Mouse (Mus musculus): ENCODE results near the gene Olfr1418. TPM values are rescaled to one million over a fixed set of nuclear protein-coding genes. Genes with fewer than 3 reads are reported as not detected.

The Olfr1418 gene
- total and polyA plus RNA-seq, 3 experiments = not detected

DNA sequence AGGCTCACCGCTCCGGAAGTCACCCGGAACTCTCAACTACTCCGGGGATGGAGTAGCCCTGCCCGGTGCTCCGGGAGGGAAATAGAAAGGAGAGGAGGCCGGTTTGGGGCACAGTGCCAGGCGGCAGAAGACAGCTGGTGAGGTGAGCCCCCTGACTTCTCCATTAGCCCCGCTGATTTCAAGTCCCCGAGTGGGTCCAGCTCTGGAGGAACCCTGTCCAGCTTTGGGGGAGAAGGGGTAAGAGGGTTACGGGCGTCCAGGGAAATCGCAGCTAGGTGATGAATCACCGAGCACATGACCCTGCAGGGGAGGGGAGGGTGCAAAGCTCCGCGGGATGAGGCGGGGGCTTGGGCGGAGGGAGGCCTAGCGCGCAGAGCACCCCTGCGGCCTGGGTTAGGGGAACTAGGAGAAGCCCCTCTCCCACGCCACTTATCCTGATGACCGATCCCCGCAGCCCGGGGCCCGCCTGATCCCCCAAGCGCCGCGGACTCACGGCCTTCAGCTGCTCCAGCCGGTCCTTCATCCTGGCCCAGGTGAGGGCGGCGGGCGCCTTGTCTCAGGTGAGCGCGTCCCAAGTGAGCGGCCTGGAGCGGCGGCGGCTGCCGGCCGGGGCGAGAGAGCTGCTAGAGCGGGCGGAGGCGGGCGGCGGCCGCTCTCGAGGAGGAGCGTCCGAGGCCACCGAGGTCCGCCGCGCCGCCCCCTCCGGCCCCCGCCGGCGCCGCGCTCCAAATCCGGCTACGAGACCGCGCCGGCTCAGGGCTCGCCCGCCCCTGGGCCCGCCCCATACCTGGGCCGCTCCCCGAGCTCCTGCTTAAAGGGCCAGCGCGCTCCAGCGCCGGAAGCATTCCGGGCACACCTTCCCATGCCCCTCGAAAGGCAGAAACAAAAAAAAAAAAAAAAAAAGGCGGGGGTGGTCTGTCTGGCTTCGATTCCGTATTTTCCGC, 42.4 kb downstream of the Olfr1418 start:
- dilution Hi-C loops (cut with MboI; ENCODE audit: extremely low pct_ligation_motif_present, extremely low pct_unique_long_range_greater_than_20kb, low sequenced_read_pairs) = no loop called here
- Histone ChIP-seq H3K9ac (ENCODE audit: insufficient read depth, low read depth) (no peak overlapping the region), H3K27ac (ENCODE audit: insufficient read depth, low read depth) (no peak overlapping the region)

DNA sequence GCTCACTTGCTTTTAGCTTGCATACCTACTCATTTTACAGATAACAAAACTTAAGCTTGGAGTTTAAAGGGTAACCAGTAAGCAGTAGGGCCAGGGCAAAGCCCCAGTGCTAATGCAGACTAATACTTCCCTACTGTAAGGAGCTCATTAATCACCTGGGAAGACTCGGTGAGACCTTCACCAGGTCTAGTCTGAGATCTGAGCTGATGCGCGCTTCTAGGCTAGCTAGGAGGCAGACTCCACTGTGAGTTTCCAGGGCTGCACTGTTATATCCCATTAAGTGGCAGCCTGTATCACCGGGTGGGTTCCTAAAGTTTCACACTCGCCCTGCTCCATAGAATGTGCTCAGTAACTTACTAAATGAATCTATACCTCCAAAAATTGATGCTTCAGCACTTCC, 43.3 kb downstream of the Olfr1418 start:
- in situ Hi-C loops (cut with MboI; ENCODE audit: low pct_ligation_motif_present, low pct_unique_long_range_greater_than_20kb, low sequenced_read_pairs) = no loop called here
- no peaks in the 10 kb centered on the region for H3K9me3 ChIP-seq (replicated peaks; ENCODE audit: low read length)
- peaks cover 52% of the 10 kb centered on the region for H3K27me3 ChIP-seq (replicated peaks)

More for the DNA sequence above, 42.4 kb downstream of the Olfr1418 start:
- Histone ChIP-seq H3K4me3 (replicated peaks in 1 of 3; ENCODE audit: low read depth in 2 of 3, low read length in 2 of 3, poor library complexity in 1 of 3) (peak overlapping the region; percentile 25 to 64 (median 48)), H3K9me3 (replicated peaks; ENCODE audit: low read length) (no peaks in the 10 kb centered on the region), H3K4me2 (ENCODE audit: insufficient read depth, low read depth, poor library complexity, severe bottlenecking) (peak overlapping the region; percentile 95), H3K4me1 (ENCODE audit: control insufficient read depth in 1 of 2, insufficient read depth in 2 of 2) (peaks cover 0 to 10% of the 10 kb centered on the region in 2 experiments; a peak in 1 of 4 replicates), H3K27me3 (replicated peaks) (peaks cover 52% of the 10 kb centered on the region), H3K36me3 (replicated peaks in 1 of 2; ENCODE audit: control insufficient read depth in 1 of 2, insufficient read depth in 1 of 2, low read length in 1 of 2) (no peaks in the 10 kb centered on the region), H3K79me2 (replicated peaks; ENCODE audit: control insufficient read depth, extremely low read depth, insufficient read depth, poor library complexity, severe bottlenecking) (no peaks in the 10 kb centered on the region)
- peak; percentile 2 for DNase-seq (ENCODE audit: extremely low read depth)
- no peak for TF ChIP-seq USF1 (IDR thresholded peaks at IDR 0.05; ENCODE audit: low read depth, low read length)
- no peak for TF ChIP-seq E2F4 (IDR thresholded peaks at IDR 0.05; ENCODE audit: insufficient replicate concordance, low read depth, low read length)
- TF ChIP-seq KAT2A (IDR thresholded peaks at IDR 0.05; ENCODE audit: insufficient replicate concordance, low read length) = no peak
- 0 out of 2 replicates have a peak, but pooled peaks have one; percentile 7 for TF ChIP-seq ELF1 (IDR thresholded peaks at IDR 0.05; ENCODE audit: low read depth, low read length)
- TF ChIP-seq RAD21 (IDR thresholded peaks at IDR 0.05; ENCODE audit: low read depth, low read length) = no peak
- in situ Hi-C loops (cut with MboI; ENCODE audit: low pct_ligation_motif_present, low pct_unique_long_range_greater_than_20kb, low sequenced_read_pairs) = no loop called here

DNA sequence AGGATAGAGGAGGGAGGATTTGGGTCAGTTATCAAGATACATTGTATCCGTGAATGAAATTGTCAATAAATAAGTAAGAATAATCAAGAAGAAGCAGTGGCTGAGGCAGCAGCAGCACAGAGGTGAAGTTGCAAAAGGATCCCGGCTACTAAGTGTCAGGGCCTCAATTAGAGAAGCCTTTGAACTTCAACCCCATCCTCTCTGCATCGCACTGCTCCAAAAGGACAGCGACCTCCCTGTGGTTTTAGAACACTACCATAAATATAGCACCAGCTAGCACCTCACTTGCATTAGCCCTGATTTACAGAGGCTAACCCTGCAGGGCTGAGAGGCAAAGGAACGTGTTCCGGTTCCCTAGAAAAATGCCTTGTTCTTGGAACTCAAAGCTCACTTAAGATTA, 44.2 kb downstream of the Olfr1418 start:
- Histone ChIP-seq H3K27me3 (replicated peaks) (peaks cover 52% of the 10 kb centered on the region), H3K27ac (ENCODE audit: insufficient read depth, low read depth) (no peak overlapping the region), H3K36me3 (replicated peaks in 1 of 2; ENCODE audit: control insufficient read depth in 1 of 2, insufficient read depth in 1 of 2, low read length in 1 of 2) (no peaks in the 10 kb centered on the region), H3K79me2 (replicated peaks; ENCODE audit: control insufficient read depth, extremely low read depth, insufficient read depth, poor library complexity, severe bottlenecking) (no peaks in the 10 kb centered on the region), H3K9ac (ENCODE audit: insufficient read depth, low read depth) (no peak overlapping the region), H3K4me2 (ENCODE audit: insufficient read depth, low read depth, poor library complexity, severe bottlenecking) (no peak overlapping the region), H3K4me3 (replicated peaks in 1 of 3; ENCODE audit: low read depth in 2 of 3, low read length in 2 of 3, poor library complexity in 1 of 3) (no peak overlapping the region), H3K4me1 (ENCODE audit: control insufficient read depth in 1 of 2, insufficient read depth in 2 of 2) (peaks cover 0 to 10% of the 10 kb centered on the region in 2 experiments; a peak in 1 of 4 replicates), H3K9me3 (replicated peaks; ENCODE audit: low read length) (no peaks in the 10 kb centered on the region)
- dilution Hi-C loops (cut with MboI; ENCODE audit: extremely low pct_ligation_motif_present, extremely low pct_unique_long_range_greater_than_20kb, low sequenced_read_pairs) (no loop called here), in situ Hi-C loops (cut with MboI; ENCODE audit: low pct_ligation_motif_present, low pct_unique_long_range_greater_than_20kb, low sequenced_read_pairs) (no loop called here)
- no peak for TF ChIP-seq KAT2A (IDR thresholded peaks at IDR 0.05; ENCODE audit: insufficient replicate concordance, low read length)
- no peak for TF ChIP-seq ZMIZ1 (IDR thresholded peaks at IDR 0.05; ENCODE audit: low read depth, low read length)
- TF ChIP-seq CTCF (conservative IDR thresholded peaks at IDR 0.05 in 1 of 2, IDR thresholded peaks at IDR 0.05 in 1 of 2; ENCODE audit: low read depth in 2 of 2, low read length in 2 of 2) = no peak
- TF ChIP-seq NRF1 (IDR thresholded peaks at IDR 0.05; ENCODE audit: low read depth, low read length) = no peak
- TF ChIP-seq TBP (conservative IDR thresholded peaks at IDR 0.05; ENCODE audit: low read depth, low read length) = no peak
- TF ChIP-seq MAZ (IDR thresholded peaks at IDR 0.05; ENCODE audit: low read depth, low read length) = no peak
- no peak for DNase-seq (ENCODE audit: extremely low read depth)

More for the DNA sequence above, 43.3 kb downstream of the Olfr1418 start:
- Histone ChIP-seq H3K4me3 (replicated peaks in 1 of 3; ENCODE audit: low read depth in 2 of 3, low read length in 2 of 3, poor library complexity in 1 of 3) (no peak overlapping the region), H3K79me2 (replicated peaks; ENCODE audit: control insufficient read depth, extremely low read depth, insufficient read depth, poor library complexity, severe bottlenecking) (no peaks in the 10 kb centered on the region), H3K4me2 (ENCODE audit: insufficient read depth, low read depth, poor library complexity, severe bottlenecking) (peak overlapping the region; percentile 95; the same call in 1 of the 2 replicates), H3K27ac (ENCODE audit: insufficient read depth, low read depth) (no peak overlapping the region), H3K36me3 (replicated peaks in 1 of 2; ENCODE audit: control insufficient read depth in 1 of 2, insufficient read depth in 1 of 2, low read length in 1 of 2) (no peaks in the 10 kb centered on the region), H3K4me1 (ENCODE audit: control insufficient read depth in 1 of 2, insufficient read depth in 2 of 2) (peaks cover 0 to 10% of the 10 kb centered on the region in 2 experiments; a peak in 1 of 4 replicates), H3K9ac (ENCODE audit: insufficient read depth, low read depth) (no peak overlapping the region)
- TF ChIP-seq EP300 (IDR thresholded peaks at IDR 0.05; ENCODE audit: low read length) (no peak), MXI1 (IDR thresholded peaks at IDR 0.05; ENCODE audit: low read depth, low read length) (no peak), CHD2 (IDR thresholded peaks at IDR 0.05; ENCODE audit: low read length) (no peak), ELF1 (IDR thresholded peaks at IDR 0.05; ENCODE audit: low read depth, low read length) (no peak), TCF12 (IDR thresholded peaks at IDR 0.05; ENCODE audit: low read depth, low read length) (no peak)
- no peak for DNase-seq (ENCODE audit: extremely low read depth)
- dilution Hi-C loops (cut with MboI; ENCODE audit: extremely low pct_ligation_motif_present, extremely low pct_unique_long_range_greater_than_20kb, low sequenced_read_pairs) = no loop called here
